Mouse (Mus musculus): ENCODE measurements at regions not wholly inside any gene's neighbourhood (a gene's known extent, or its start where the extent isn't known, plus 50 kb on each side); places are given as distances from the start of the nearest gene placed in this dataset.
A peak's percentile ranks its signal among the peaks of the same experiment; 100 is the strongest.

- 62% methylated on average over 10 of the region's 10 CpGs for WGBS
- no peak for TF ChIP-seq CTCF (IDR thresholded peaks at IDR 0.05; ENCODE audit: insufficient read depth, low read length)
- no peak for TF ChIP-seq POLR2A (IDR thresholded peaks at IDR 0.05; ENCODE audit: borderline replicate concordance, extremely low read depth, low read depth, low read length)
- no peak for DNase-seq
- H3K4me1 ChIP-seq (ENCODE audit: control insufficient read depth, insufficient read depth, low read length) = no peaks in the 10 kb centered on the region
- H3K4me3 ChIP-seq (replicated peaks; ENCODE audit: extremely low read depth, low read depth, low read length) = no peak overlapping the region
Observed at GRCm38 (mm10) chr3:143864490-143864889, 340.5 kb downstream of the Lmo4 start.

- DNase-seq = no peak
- TF ChIP-seq POLR2A (IDR thresholded peaks at IDR 0.05; ENCODE audit: borderline replicate concordance, extremely low read depth, low read depth, low read length) (no peak), CTCF (IDR thresholded peaks at IDR 0.05; ENCODE audit: insufficient read depth, low read length) (no peak)
- H3K4me1 ChIP-seq (ENCODE audit: control insufficient read depth, insufficient read depth, low read length) = no peaks in the 10 kb centered on the region
- 55% methylated on average over 11 of the region's 11 CpGs for WGBS
- H3K4me3 ChIP-seq (replicated peaks; ENCODE audit: extremely low read depth, low read depth, low read length) = no peak overlapping the region
Observed at GRCm38 (mm10) chr3:143862531-143862930, 342.5 kb downstream of the Lmo4 start.

GRCm38 (mm10) chr3:143861866-143862265 lies 343.2 kb downstream of the Lmo4 start:
- DNase-seq = no peak
- TF ChIP-seq POLR2A (IDR thresholded peaks at IDR 0.05; ENCODE audit: borderline replicate concordance, extremely low read depth, low read depth, low read length) = no peak
- TF ChIP-seq CTCF (IDR thresholded peaks at IDR 0.05; ENCODE audit: insufficient read depth, low read length) = no peak
- 92% methylated on average over 4 of the region's 4 CpGs for WGBS
- no peak overlapping the region for H3K4me3 ChIP-seq (replicated peaks; ENCODE audit: extremely low read depth, low read depth, low read length)
- no peaks in the 10 kb centered on the region for H3K4me1 ChIP-seq (ENCODE audit: control insufficient read depth, insufficient read depth, low read length)

GRCm38 (mm10) chr3:143835611-143836240 lies 369.3 kb downstream of the Lmo4 start:
- WGBS = 68% methylated on average over 7 of the region's 7 CpGs
- H3K4me1 ChIP-seq (ENCODE audit: control insufficient read depth, insufficient read depth, low read length) = no peaks in the 10 kb centered on the region
- no peak for TF ChIP-seq CTCF (IDR thresholded peaks at IDR 0.05; ENCODE audit: insufficient read depth, low read length)
- TF ChIP-seq POLR2A (IDR thresholded peaks at IDR 0.05; ENCODE audit: borderline replicate concordance, extremely low read depth, low read depth, low read length) = no peak
- no peak overlapping the region for H3K4me3 ChIP-seq (replicated peaks; ENCODE audit: extremely low read depth, low read depth, low read length)
- DNase-seq = no peak

GRCm38 (mm10) chr3:143834725-143835124 lies 370.3 kb downstream of the Lmo4 start:
- no peak for TF ChIP-seq POLR2A (IDR thresholded peaks at IDR 0.05; ENCODE audit: borderline replicate concordance, extremely low read depth, low read depth, low read length)
- TF ChIP-seq CTCF (IDR thresholded peaks at IDR 0.05; ENCODE audit: insufficient read depth, low read length) = no peak
- Histone ChIP-seq H3K4me1 (ENCODE audit: control insufficient read depth, insufficient read depth, low read length) (no peaks in the 10 kb centered on the region), H3K4me3 (replicated peaks; ENCODE audit: extremely low read depth, low read depth, low read length) (no peak overlapping the region)
- 51% methylated on average over 2 of the region's 2 CpGs for WGBS
- no peak for DNase-seq

- DNase-seq = no peak
- TF ChIP-seq CTCF (IDR thresholded peaks at IDR 0.05; ENCODE audit: insufficient read depth, low read length) = no peak
- 28% methylated on average over 1 of the region's 1 CpGs for WGBS
- Histone ChIP-seq H3K4me1 (ENCODE audit: control insufficient read depth, insufficient read depth, low read length) (no peaks in the 10 kb centered on the region), H3K4me3 (replicated peaks; ENCODE audit: extremely low read depth, low read depth, low read length) (no peak overlapping the region)
Observed at GRCm38 (mm10) chr3:143823395-143823777, 381.6 kb downstream of the Lmo4 start.

- WGBS = 74% methylated on average over 8 of the region's 8 CpGs
- TF ChIP-seq CTCF (IDR thresholded peaks at IDR 0.05; ENCODE audit: insufficient read depth, low read length) (no peak), POLR2A (IDR thresholded peaks at IDR 0.05; ENCODE audit: borderline replicate concordance, extremely low read depth, low read depth, low read length) (no peak)
- DNase-seq = no peak
Observed at GRCm38 (mm10) chr3:143822564-143823394, 382.2 kb downstream of the Lmo4 start.

GRCm38 (mm10) chr3:143807544-143807943 lies 397.5 kb downstream of the Lmo4 start:
- 79% methylated on average over 8 of the region's 8 CpGs for WGBS
- TF ChIP-seq POLR2A (IDR thresholded peaks at IDR 0.05; ENCODE audit: borderline replicate concordance, extremely low read depth, low read depth, low read length) (no peak), CTCF (IDR thresholded peaks at IDR 0.05; ENCODE audit: insufficient read depth, low read length) (no peak)
- Histone ChIP-seq H3K4me1 (ENCODE audit: control insufficient read depth, insufficient read depth, low read length) (no peaks in the 10 kb centered on the region), H3K4me3 (replicated peaks; ENCODE audit: extremely low read depth, low read depth, low read length) (no peak overlapping the region)
- DNase-seq = peak; percentile 4

More at GRCm38 (mm10) chr3:143822564-143823394, 382.2 kb downstream of the Lmo4 start:
- H3K4me1 ChIP-seq (ENCODE audit: control insufficient read depth, insufficient read depth, low read length) = no peaks in the 10 kb centered on the region
- no peak overlapping the region for H3K4me3 ChIP-seq (replicated peaks; ENCODE audit: extremely low read depth, low read depth, low read length)

- no peak overlapping the region for H3K4me3 ChIP-seq (replicated peaks; ENCODE audit: extremely low read depth, low read depth, low read length)
Observed at GRCm38 (mm10) chr3:143806940-143807339, 398.1 kb downstream of the Lmo4 start.

GRCm38 (mm10) chr3:143797850-143798249 lies 407.2 kb downstream of the Lmo4 start:
- TF ChIP-seq CTCF (IDR thresholded peaks at IDR 0.05; ENCODE audit: insufficient read depth, low read length) (no peak), POLR2A (IDR thresholded peaks at IDR 0.05; ENCODE audit: borderline replicate concordance, extremely low read depth, low read depth, low read length) (no peak)
- 57% methylated on average over 5 of the region's 5 CpGs for WGBS
- DNase-seq = no peak
- Histone ChIP-seq H3K4me3 (replicated peaks; ENCODE audit: extremely low read depth, low read depth, low read length) (no peak overlapping the region), H3K4me1 (ENCODE audit: control insufficient read depth, insufficient read depth, low read length) (no peaks in the 10 kb centered on the region)

More at GRCm38 (mm10) chr3:143806940-143807339, 398.1 kb downstream of the Lmo4 start:
- TF ChIP-seq CTCF (IDR thresholded peaks at IDR 0.05; ENCODE audit: insufficient read depth, low read length) (no peak), POLR2A (IDR thresholded peaks at IDR 0.05; ENCODE audit: borderline replicate concordance, extremely low read depth, low read depth, low read length) (no peak)
- WGBS = 63% methylated on average over 3 of the region's 3 CpGs
- DNase-seq = no peak
- no peaks in the 10 kb centered on the region for H3K4me1 ChIP-seq (ENCODE audit: control insufficient read depth, insufficient read depth, low read length)
